Mouse (Mus musculus) MEL (cell line): ENCODE data around the gene Fam160b1. TPM values are rescaled to one million over a fixed set of nuclear protein-coding genes. Genes with fewer than 3 reads are reported as not detected.

Source experiments
- DNase-seq: peaks from one replicate; pipeline ENCODE4 v3.0.0; 2011; ENCODE audit warnings: low read depth, low spot score
- H3K27ac ChIP-seq: 2 replicates; pipeline ENCODE4 v1.5.1; 2012; ENCODE audit warnings: low read depth, mild to moderate bottlenecking, control low read depth, low read length, moderate library complexity; ENCODE audit not compliant: control insufficient read depth
- H3K27me3 ChIP-seq, 2 experiments: fragments of 150-350 bp in 1 of 2; sonication (generic) in 1 of 2; 2 replicates each; pipeline ENCODE4 v1.6.1; 2012; ENCODE audit warnings: low read length in 2 of 2, mild to moderate bottlenecking in 2 of 2, improper control_type of control experiment in 1 of 2, moderate library complexity in 1 of 2; ENCODE audit not compliant: insufficient read depth in 2 of 2, control insufficient read depth in 1 of 2
- H3K36me3 ChIP-seq, 2 experiments: 2 replicates each; pipeline ENCODE4 v1.6.1; 2012 to 2014; ENCODE audit warnings: low read length in 2 of 2, improper control_type of control experiment in 1 of 2, inconsistent platforms in 1 of 2, mild to moderate bottlenecking in 1 of 2; ENCODE audit not compliant: insufficient read depth in 2 of 2, control insufficient read depth in 1 of 2
- H3K4me1 ChIP-seq, 2 experiments: fragments of 150-350 bp in 1 of 2; sonication (generic) in 1 of 2; 2 replicates each; pipeline ENCODE4 v1.6.1; 2012; ENCODE audit warnings: low read length in 2 of 2, improper control_type of control experiment in 1 of 2, mild to moderate bottlenecking in 1 of 2; ENCODE audit not compliant: insufficient read depth in 2 of 2, control insufficient read depth in 1 of 2
- H3K4me3 ChIP-seq, 2 experiments: fragments of 150-350 bp in 1 of 2; sonication (generic) in 1 of 2; 2 replicates each; pipeline ENCODE4 v1.5.1; 2012; ENCODE audit warnings: low read depth in 2 of 2, low read length in 2 of 2, mild to moderate bottlenecking in 2 of 2, moderate library complexity in 2 of 2, control low read depth in 1 of 2, improper control_type of control experiment in 1 of 2; ENCODE audit not compliant: control insufficient read depth in 1 of 2, insufficient read depth in 1 of 2
- H3K79me2 ChIP-seq: 2 replicates; pipeline ENCODE4 v1.6.1; 2012; ENCODE audit warnings: mild to moderate bottlenecking, low read length, moderate library complexity; ENCODE audit not compliant: control insufficient read depth, poor library complexity, insufficient read depth
- H3K9ac ChIP-seq: 2 replicates; pipeline ENCODE4 v1.6.1; 2012; ENCODE audit warnings: low read depth, mild to moderate bottlenecking, control low read depth, low read length, moderate library complexity; ENCODE audit not compliant: control insufficient read depth, poor library complexity, severe bottlenecking
- H3K9me3 ChIP-seq: fragments of 150-350 bp; sonication (generic); replicated peaks from 2 replicates; pipeline ENCODE4 v1.6.1; 2012; ENCODE audit warnings: mild to moderate bottlenecking, low read length, improper control_type of control experiment, moderate library complexity; ENCODE audit not compliant: insufficient read depth
- BHLHE40 ChIP-seq: IDR thresholded peaks from 2 replicates; pipeline ENCODE4 v1.6.1; 2012; ENCODE audit warnings: low read depth, mild to moderate bottlenecking, inconsistent platforms, low read length, improper control_type of control experiment, borderline replicate concordance
- CHD1 ChIP-seq: IDR thresholded peaks from 2 replicates; pipeline ENCODE4 v1.6.1; 2012; ENCODE audit warnings: low read depth, mild to moderate bottlenecking, inconsistent platforms, low read length, improper control_type of control experiment
- CTCF ChIP-seq, 3 experiments: IDR thresholded peaks in 2 of 3; conservative IDR thresholded peaks in 1 of 3; 2 replicates each; pipeline ENCODE4 v1.5.1; 2011 to 2012; ENCODE audit warnings: low read length in 3 of 3, low read depth in 2 of 3, mild to moderate bottlenecking in 2 of 3, improper control_type of control experiment in 1 of 3, inconsistent platforms in 1 of 3, mixed read lengths in 1 of 3, moderate library complexity in 1 of 3; ENCODE audit not compliant: control insufficient read depth in 1 of 3, insufficient read depth in 1 of 3, poor library complexity in 1 of 3, severe bottlenecking in 1 of 3
- E2F4 ChIP-seq: IDR thresholded peaks from 2 replicates; pipeline ENCODE4 v1.6.1; 2011; ENCODE audit warnings: low read depth, low read length, improper control_type of control experiment, borderline replicate concordance
- ELF1 ChIP-seq: IDR thresholded peaks from 2 replicates; pipeline ENCODE4 v1.6.1; 2014; ENCODE audit warnings: low read depth, mild to moderate bottlenecking, inconsistent platforms, low read length, improper control_type of control experiment, moderate library complexity
- GABPA ChIP-seq: IDR thresholded peaks from 2 replicates; pipeline ENCODE4 v1.6.1; 2012; ENCODE audit warnings: low read depth, mild to moderate bottlenecking, inconsistent platforms, low read length, improper control_type of control experiment, moderate library complexity
- GATA1 ChIP-seq: IDR thresholded peaks from 2 replicates; pipeline ENCODE4 v1.6.1; 2011; ENCODE audit warnings: low read depth, low read length, improper control_type of control experiment
- HCFC1 ChIP-seq: IDR thresholded peaks from 2 replicates; pipeline ENCODE4 v1.6.1; 2012; ENCODE audit warnings: low read depth, mild to moderate bottlenecking, inconsistent platforms, low read length, improper control_type of control experiment, moderate library complexity
- JUND ChIP-seq: IDR thresholded peaks from 2 replicates; pipeline ENCODE4 v1.6.1; 2011; ENCODE audit warnings: low read depth, mild to moderate bottlenecking, improper control_type of control experiment, low read length
- KAT2A ChIP-seq: conservative IDR thresholded peaks from 2 replicates; pipeline ENCODE4 v1.6.1; 2012; ENCODE audit warnings: low read depth, low read length, improper control_type of control experiment, inconsistent platforms
- MAFK ChIP-seq: IDR thresholded peaks from 2 replicates; pipeline ENCODE4 v1.6.1; 2011; ENCODE audit warnings: low read depth, mild to moderate bottlenecking, low read length, improper control_type of control experiment, borderline replicate concordance
- MEF2A ChIP-seq: IDR thresholded peaks from 2 replicates; pipeline ENCODE4 v1.6.1; 2014; ENCODE audit warnings: low read depth, mild to moderate bottlenecking, inconsistent platforms, low read length, improper control_type of control experiment; ENCODE audit not compliant: poor library complexity, insufficient replicate concordance, severe bottlenecking; ENCODE audit errors: extremely low read depth
- MYB ChIP-seq: IDR thresholded peaks from 2 replicates; pipeline ENCODE4 v1.6.1; 2011; ENCODE audit warnings: mild to moderate bottlenecking, low read depth, low read length, improper control_type of control experiment
- MYC ChIP-seq: IDR thresholded peaks from 2 replicates; pipeline ENCODE4 v1.6.1; 2011; ENCODE audit warnings: low read depth, mild to moderate bottlenecking, low read length, improper control_type of control experiment, moderate library complexity
- NELFE ChIP-seq: IDR thresholded peaks from 2 replicates; pipeline ENCODE4 v1.6.1; 2011; ENCODE audit warnings: low read depth, low read length, improper control_type of control experiment
- POLR2A ChIP-seq, 2 experiments: IDR thresholded peaks; 2 replicates each; pipeline ENCODE4 v1.6.1; 2011 to 2012; ENCODE audit warnings: low read length in 2 of 2, mild to moderate bottlenecking in 2 of 2, control low read depth in 1 of 2, improper control_type of control experiment in 1 of 2, low read depth in 1 of 2, moderate library complexity in 1 of 2; ENCODE audit not compliant: control insufficient read depth in 1 of 2, insufficient read depth in 1 of 2, poor library complexity in 1 of 2
- RCOR1 ChIP-seq: IDR thresholded peaks from 2 replicates; pipeline ENCODE4 v1.6.1; 2012; ENCODE audit warnings: low read depth, mild to moderate bottlenecking, inconsistent platforms, low read length, improper control_type of control experiment
- SMC3 ChIP-seq: IDR thresholded peaks from 2 replicates; pipeline ENCODE4 v1.6.1; 2011; ENCODE audit warnings: low read depth, low read length, improper control_type of control experiment
- TAL1 ChIP-seq: IDR thresholded peaks from 2 replicates; pipeline ENCODE4 v1.6.1; 2012; ENCODE audit warnings: mild to moderate bottlenecking, inconsistent platforms, low read length, moderate library complexity, mixed read lengths
- TBP ChIP-seq: IDR thresholded peaks from 2 replicates; pipeline ENCODE4 v1.8.0; 2011; ENCODE audit warnings: low read depth, low read length, improper control_type of control experiment
- TCF12 ChIP-seq: IDR thresholded peaks from 2 replicates; pipeline ENCODE4 v1.6.1; 2014; ENCODE audit warnings: low read depth, mild to moderate bottlenecking, inconsistent platforms, low read length, improper control_type of control experiment, moderate library complexity
- ZKSCAN1 ChIP-seq: IDR thresholded peaks from 2 replicates; pipeline ENCODE4 v1.6.1; 2012; ENCODE audit warnings: low read depth, mild to moderate bottlenecking, inconsistent platforms, low read length, improper control_type of control experiment, moderate library complexity
- polyA plus RNA-seq, 2 experiments: library from polyadenylated mRNA; stranded (reverse) in 1 of 2; unstranded in 1 of 2; fragments of >175 nt in 1 of 2; fragments of >200 nt in 1 of 2; gene quantifications; 2 replicates each; pipeline versions ENCODE4 v1.2.1 to v1.2.4; 2012; ENCODE audit warnings: low replicate concordance in 2 of 2, low read depth in 1 of 2; ENCODE audit not compliant: insufficient read length in 2 of 2, insufficient read depth in 1 of 2, missing spikeins in 1 of 2
- total RNA-seq: library from RNA; depleted of rRNA; stranded (reverse); fragments of 300-350 nt; gene quantifications from 2 replicates; pipeline ENCODE4 v1.2.3, GENCODE M21; 2012

Fam160b1 gene
- total and polyA plus RNA-seq, 3 experiments: 8.6 to 28.3 (median 19.0) TPM

GRCm38 (mm10) chr19:57429926-57430325, 69.4 kb downstream of the Fam160b1 start:
- H3K4me3 ChIP-seq: no peak overlapping the region
- TF ChIP-seq TAL1 (no peak), GABPA (no peak), KAT2A (no peak), MYB (no peak), MEF2A (no peak), E2F4 (no peak), ELF1 (no peak), MAFK (no peak), MYC (no peak), CHD1 (no peak)
- no peaks in the 10 kb centered on the region for H3K79me2 ChIP-seq
- H3K27me3 ChIP-seq: peaks cover 0 to 15% of the 10 kb centered on the region in 2 experiments; a peak in 3 of 4 replicates
- no peaks in the 10 kb centered on the region for H3K4me1 ChIP-seq
- H3K9ac ChIP-seq: no peak overlapping the region
- DNase-seq: no peak
- H3K36me3 ChIP-seq: no peaks in the 10 kb centered on the region
- no peaks in the 10 kb centered on the region for H3K9me3 ChIP-seq
- no peak overlapping the region for H3K27ac ChIP-seq

DNA sequence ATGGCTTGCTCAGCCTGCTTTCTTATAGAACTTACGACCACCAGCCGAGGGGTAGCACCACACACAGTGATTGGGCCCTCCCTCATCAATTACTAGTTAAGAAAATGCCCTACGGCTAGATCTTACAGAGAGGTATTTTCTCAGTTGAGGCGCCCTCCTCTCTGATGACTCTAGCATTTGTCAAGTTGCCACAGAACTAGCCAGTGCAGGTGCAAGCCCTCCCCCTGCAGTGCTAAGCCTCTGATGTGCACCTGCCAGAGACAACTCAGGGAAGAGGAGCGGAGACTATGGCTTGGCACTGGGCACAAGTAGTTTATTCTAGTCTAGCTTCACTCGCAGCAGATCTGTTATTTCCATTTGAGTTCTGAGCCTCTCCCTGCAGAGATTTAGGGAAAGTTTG, 71.0 kb downstream of the Fam160b1 start:
- no peak for DNase-seq
- Histone ChIP-seq H3K9ac (no peak overlapping the region), H3K4me1 (no peaks in the 10 kb centered on the region), H3K27me3 (peaks cover 0 to 20% of the 10 kb centered on the region in 2 experiments), H3K79me2 (no peaks in the 10 kb centered on the region), H3K36me3 (no peaks in the 10 kb centered on the region), H3K27ac (no peak overlapping the region), H3K9me3 (no peaks in the 10 kb centered on the region), H3K4me3 (no peak overlapping the region)
- TF ChIP-seq ZKSCAN1 (no peak), MYB (no peak), ELF1 (no peak), TCF12 (no peak), CHD1 (no peak), CTCF (IDR thresholded peaks at IDR 0.05 in 2 of 3, conservative IDR thresholded peaks at IDR 0.05 in 1 of 3; ENCODE audit: control insufficient read depth in 1 of 3, insufficient read depth in 1 of 3, low read depth in 2 of 3, low read length in 3 of 3, poor library complexity in 1 of 3, severe bottlenecking in 1 of 3) (no peak), TBP (no peak), RCOR1 (no peak), GATA1 (no peak), SMC3 (no peak), GABPA (no peak), POLR2A (IDR thresholded peaks at IDR 0.05; ENCODE audit: control insufficient read depth in 1 of 2, insufficient read depth in 1 of 2, low read depth in 1 of 2, low read length in 2 of 2, poor library complexity in 1 of 2) (no peak), MAFK (no peak), JUND (no peak), NELFE (no peak), BHLHE40 (no peak), KAT2A (no peak), HCFC1 (no peak)
